Mouse (Mus musculus) macrophage (primary cell): ENCODE data around the gene Ppp6r1. TPM values are rescaled to one million over a fixed set of nuclear protein-coding genes. Genes with fewer than 3 reads are reported as not detected.
A peak's percentile ranks its signal among the peaks of the same experiment; 100 is the strongest.

Experiments
- H3K27ac ChIP-seq: fragments of 350-480 bp; formaldehyde crosslinking; 2 replicates; pipeline ENCODE4 v1.9.0; 2021
- H3K36me3 ChIP-seq: fragments of 350-480 bp; formaldehyde crosslinking; 2 replicates; pipeline ENCODE4 v1.9.0; 2021; ENCODE audit errors: inconsistent target
- H3K4me3 ChIP-seq: fragments of 350-480 bp; formaldehyde crosslinking; 2 replicates; pipeline ENCODE4 v1.9.0; 2021; ENCODE audit errors: inconsistent target
- H3K79me2 ChIP-seq: fragments of 350-480 bp; formaldehyde crosslinking; 2 replicates; pipeline ENCODE4 v1.9.0; 2021; ENCODE audit errors: inconsistent target
- WGBS: methylation state at CpG from one replicate; pipeline ENCODE4 v1.1.7; 2026; ENCODE audit warnings: inconsistent platforms; ENCODE audit not compliant: missing documents; 5-methylcytosine and 5-hydroxymethylcytosine counted together
- polyA plus RNA-seq: library from polyadenylated mRNA; stranded (reverse); fragments of 250-400 nt; gene quantifications from 3 replicates; pipeline ENCODE4 v1.2.4, GENCODE M21; 2018; ENCODE audit warnings: inconsistent platforms

The Ppp6r1 gene
- polyA plus RNA-seq, 1 experiment from 2014 or later, result 74.2 TPM

- Histone ChIP-seq H3K4me3 (no peak overlapping the region), H3K36me3 (peaks cover 11% of the 10 kb centered on the region; the same call in 1 of the 2 replicates), H3K79me2 (no peaks in the 10 kb centered on the region), H3K27ac (no peak overlapping the region)
- 96% methylated on average over 7 of the region's 8 CpGs for WGBS
Observed at GRCm38 (mm10) chr7:4670655-4671255, 11.9 kb upstream of the Ppp6r1 start.

GRCm38 (mm10) chr7:4669156-4669555, 10.3 kb upstream of the Ppp6r1 start:
- H3K36me3 ChIP-seq, result peaks cover 9% of the 10 kb centered on the region; the same call in 1 of the 2 replicates
- WGBS, result 97% methylated on average over 6 of the region's 9 CpGs

GRCm38 (mm10) chr7:4668506-4668905, 9.7 kb upstream of the Ppp6r1 start:
- Histone ChIP-seq H3K4me3 (no peak overlapping the region), H3K27ac (no peak overlapping the region), H3K79me2 (no peaks in the 10 kb centered on the region), H3K36me3 (peaks cover 9% of the 10 kb centered on the region; the same call in 1 of the 2 replicates)
- 91% methylated on average over 8 of the region's 8 CpGs for WGBS

More at GRCm38 (mm10) chr7:4669156-4669555, 10.3 kb upstream of the Ppp6r1 start:
- Histone ChIP-seq H3K4me3 (no peak overlapping the region), H3K27ac (no peak overlapping the region), H3K79me2 (no peaks in the 10 kb centered on the region)

GRCm38 (mm10) chr7:4666871-4667270, 8.1 kb upstream of the Ppp6r1 start:
- 99% methylated on average over 5 of the region's 5 CpGs for WGBS
- Histone ChIP-seq H3K36me3 (peaks cover 9% of the 10 kb centered on the region; the same call in 1 of the 2 replicates), H3K4me3 (no peak overlapping the region), H3K79me2 (no peaks in the 10 kb centered on the region), H3K27ac (no peak overlapping the region)

GRCm38 (mm10) chr7:4663742-4664141, 4.9 kb upstream of the Ppp6r1 start:
- Histone ChIP-seq H3K36me3 (no peaks in the 10 kb centered on the region), H3K4me3 (no peak overlapping the region), H3K27ac (no peak overlapping the region), H3K79me2 (no peaks in the 10 kb centered on the region; the same call in 1 of the 2 replicates)
- 33% methylated on average over 1 of the region's 2 CpGs for WGBS

- Histone ChIP-seq H3K4me3 (no peak overlapping the region), H3K79me2 (peaks cover 1% of the 10 kb centered on the region), H3K36me3 (no peaks in the 10 kb centered on the region), H3K27ac (no peak overlapping the region)
- WGBS, result 93% methylated on average over 8 of the region's 8 CpGs
Observed at GRCm38 (mm10) chr7:4663179-4663578, 4.4 kb upstream of the Ppp6r1 start.

GRCm38 (mm10) chr7:4659911-4660443, 1.2 kb upstream of the Ppp6r1 start:
- no peak overlapping the region for H3K4me3 ChIP-seq
- no peak overlapping the region for H3K27ac ChIP-seq

GRCm38 (mm10) chr7:4658128-4658907, 501 bp downstream of the Ppp6r1 start:
- Histone ChIP-seq H3K36me3 (no peaks in the 10 kb centered on the region), H3K79me2 (peaks cover 41% of the 10 kb centered on the region), H3K4me3 (peak overlapping the region; percentile 78), H3K27ac (peak overlapping the region; percentile 47)
- 2% methylated on average over 74 of the region's 78 CpGs for WGBS

More at GRCm38 (mm10) chr7:4659911-4660443, 1.2 kb upstream of the Ppp6r1 start:
- WGBS, result 85% methylated on average over 3 of the region's 3 CpGs
- H3K79me2 ChIP-seq, result peaks cover 33% of the 10 kb centered on the region
- H3K36me3 ChIP-seq, result no peaks in the 10 kb centered on the region

GRCm38 (mm10) chr7:4657521-4658127, 1.2 kb downstream of the Ppp6r1 start:
- Histone ChIP-seq H3K36me3 (no peaks in the 10 kb centered on the region), H3K79me2 (peaks cover 47% of the 10 kb centered on the region), H3K27ac (peak overlapping the region; percentile 47), H3K4me3 (peak overlapping the region; percentile 78)
- 2% methylated on average over 9 of the region's 9 CpGs for WGBS

- Histone ChIP-seq H3K36me3 (no peaks in the 10 kb centered on the region), H3K27ac (peak overlapping the region; percentile 97), H3K4me3 (peak overlapping the region; percentile 78), H3K79me2 (peaks cover 55% of the 10 kb centered on the region)
- 9% methylated on average over 1 of the region's 1 CpGs for WGBS
Observed at GRCm38 (mm10) chr7:4656818-4657217, 2.0 kb downstream of the Ppp6r1 start.

GRCm38 (mm10) chr7:4655916-4656315, 2.9 kb downstream of the Ppp6r1 start:
- Histone ChIP-seq H3K79me2 (peaks cover 64% of the 10 kb centered on the region), H3K4me3 (no peak overlapping the region), H3K27ac (peak overlapping the region; percentile 97; the same call in 1 of the 2 replicates), H3K36me3 (no peaks in the 10 kb centered on the region)
- 17% methylated on average over 1 of the region's 1 CpGs for WGBS

GRCm38 (mm10) chr7:4655393-4655792, 3.4 kb downstream of the Ppp6r1 start:
- 37% methylated on average over 4 of the region's 4 CpGs for WGBS
- Histone ChIP-seq H3K27ac (peak overlapping the region; percentile 97), H3K79me2 (peaks cover 69% of the 10 kb centered on the region), H3K36me3 (no peaks in the 10 kb centered on the region), H3K4me3 (no peak overlapping the region)

GRCm38 (mm10) chr7:4654221-4654620, 4.6 kb downstream of the Ppp6r1 start:
- Histone ChIP-seq H3K4me3 (peak overlapping the region; percentile 22), H3K79me2 (peaks cover 78% of the 10 kb centered on the region), H3K36me3 (no peaks in the 10 kb centered on the region), H3K27ac (peak overlapping the region; percentile 97)
- WGBS, result 0% methylated on average over 2 of the region's 2 CpGs

- 0% methylated on average over 6 of the region's 7 CpGs for WGBS
- peak overlapping the region; percentile 22 for H3K4me3 ChIP-seq
- H3K27ac ChIP-seq, result peak overlapping the region; percentile 97
- H3K36me3 ChIP-seq, result no peaks in the 10 kb centered on the region
- peaks cover 79% of the 10 kb centered on the region for H3K79me2 ChIP-seq
Observed at GRCm38 (mm10) chr7:4653780-4654179, 5.0 kb downstream of the Ppp6r1 start.
